Mouse (Mus musculus) midbrain, postnatal 0 days (tissue): Measurements from ENCODE around the gene Ugt1a6a. TPM values are rescaled to one million over a fixed set of nuclear protein-coding genes. Genes with fewer than 3 reads are reported as not detected.

Source experiments
- ATAC-seq: fragments of 200-750 bp; cut with Nextera tagmentation; 2 replicates; pipeline ENCODE4 v1.8.0; 2017; ENCODE audit warnings: moderate number of reproducible peaks, mild to moderate bottlenecking, moderate TSS enrichment, moderate library complexity; ENCODE audit not compliant: low FRiP score
- DNase-seq: peaks from one replicate; pipeline ENCODE4 v3.0.0-alpha.2; 2015; ENCODE audit warnings: low spot score
- H3K27ac ChIP-seq: fragments of 300-500 bp; sonication (generic); 2 replicates; pipeline ENCODE4 v1.5.1; 2014; ENCODE audit warnings: low read depth, mild to moderate bottlenecking, low read length, mixed read lengths
- H3K27me3 ChIP-seq: fragments of 300-500 bp; sonication (generic); 2 replicates; pipeline ENCODE4 v1.6.1; 2014; ENCODE audit warnings: low read length, control low read depth, mixed read lengths; ENCODE audit not compliant: insufficient read depth
- H3K36me3 ChIP-seq: fragments of 300-500 bp; sonication (generic); 2 replicates; pipeline ENCODE4 v1.6.1; 2014; ENCODE audit warnings: low read length, control low read depth, mixed read lengths; ENCODE audit not compliant: insufficient read depth
- H3K4me1 ChIP-seq: fragments of 300-500 bp; sonication (generic); 2 replicates; pipeline ENCODE4 v1.6.1; 2014; ENCODE audit warnings: mild to moderate bottlenecking, control low read depth, antibody characterized with exemption, low read length, mixed read lengths; ENCODE audit not compliant: insufficient read depth
- H3K4me2 ChIP-seq: fragments of 300-500 bp; sonication (generic); 2 replicates; pipeline ENCODE4 v1.6.1; 2014; ENCODE audit warnings: low read depth, mild to moderate bottlenecking, low read length, mixed read lengths; ENCODE audit not compliant: poor library complexity, severe bottlenecking
- H3K4me3 ChIP-seq: fragments of 300-500 bp; sonication (generic); 2 replicates; pipeline ENCODE4 v1.5.1; 2014; ENCODE audit warnings: low read depth, mild to moderate bottlenecking, low read length, moderate library complexity
- H3K9ac ChIP-seq: fragments of 300-500 bp; sonication (generic); replicated peaks from 2 replicates; pipeline ENCODE4 v1.6.1; 2014; ENCODE audit warnings: mild to moderate bottlenecking, low read length, moderate library complexity, mixed read lengths; ENCODE audit not compliant: poor library complexity, severe bottlenecking
- H3K9me3 ChIP-seq: fragments of 300-500 bp; sonication (generic); 2 replicates; pipeline ENCODE4 v1.6.1; 2016; ENCODE audit warnings: low read length, control low read depth
- CTCF ChIP-seq: IDR thresholded peaks from 2 replicates; pipeline ENCODE4 v1.5.1; 2016; ENCODE audit warnings: antibody characterized with exemption, mild to moderate bottlenecking
- WGBS: fragments of 180-500 bp; shearing (Covaris S2); extraction: QIAGEN DNeasy Blood & Tissue Kit; methylation state at CpG from one replicate; pipeline ENCODE4 v1.1.7; 2014; 5-methylcytosine and 5-hydroxymethylcytosine counted together
- polyA plus RNA-seq: library from polyadenylated mRNA; unstranded; fragments of >200 nt; fragmentation: Nextera tagmentation; extraction: Ambion mirVana; gene quantifications from 2 replicates; pipeline ENCODE4 v1.2.1, GENCODE M21; 2015
- total RNA-seq: library from RNA; depleted of rRNA; stranded (reverse); fragments of >200 nt; gene quantifications from 2 replicates; pipeline ENCODE4 v1.2.3, GENCODE M21; 2014

Ugt1a6a gene
- total and polyA plus RNA-seq, 2 experiments from 2014 or later: 2.3 to 3.8 TPM

- no peak overlapping the region for H3K4me2 ChIP-seq
- no peaks in the 10 kb centered on the region for H3K4me1 ChIP-seq
- peak; percentile 79 for DNase-seq
- H3K27me3 ChIP-seq: no peaks in the 10 kb centered on the region
- no peak for TF ChIP-seq CTCF
- H3K36me3 ChIP-seq: peaks cover 49% of the 10 kb centered on the region
- 79% methylated on average over 8 of the region's 8 CpGs for WGBS
- H3K27ac ChIP-seq: no peak overlapping the region
- ATAC-seq: no peak
- peaks cover 48% of the 10 kb centered on the region for H3K9me3 ChIP-seq
- H3K4me3 ChIP-seq: no peak overlapping the region
- peak overlapping the region; percentile 3 for H3K9ac ChIP-seq
These were observed 124.5 kb downstream of the Ugt1a6a start for GRCm38 (mm10) chr1:88258881-88259642.

- Histone ChIP-seq H3K9ac (peak overlapping the region; percentile 3; the same call in 1 of the 2 replicates), H3K9me3 (peaks cover 43% of the 10 kb centered on the region), H3K4me2 (no peak overlapping the region), H3K36me3 (peaks cover 55% of the 10 kb centered on the region), H3K4me3 (no peak overlapping the region), H3K4me1 (no peaks in the 10 kb centered on the region), H3K27me3 (no peaks in the 10 kb centered on the region), H3K27ac (no peak overlapping the region)
- DNase-seq (no peak), ATAC-seq (no peak)
- WGBS: 80% methylated on average over 4 of the region's 4 CpGs
- no peak for TF ChIP-seq CTCF
These were observed 125.0 kb downstream of the Ugt1a6a start for GRCm38 (mm10) chr1:88259643-88260024.

- no peak overlapping the region for H3K4me2 ChIP-seq
- H3K27me3 ChIP-seq: no peaks in the 10 kb centered on the region
- TF ChIP-seq CTCF: no peak
- H3K4me3 ChIP-seq: no peak overlapping the region
- H3K9ac ChIP-seq: no peak overlapping the region
- no peaks in the 10 kb centered on the region for H3K4me1 ChIP-seq
- peaks cover 60% of the 10 kb centered on the region for H3K36me3 ChIP-seq
- DNase-seq (no peak), ATAC-seq (0 out of 2 replicates have a peak, but pooled peaks have one; percentile 2)
- H3K9me3 ChIP-seq: peaks cover 38% of the 10 kb centered on the region
- 78% methylated on average over 6 of the region's 6 CpGs for WGBS
- H3K27ac ChIP-seq: no peak overlapping the region
These were observed 125.5 kb downstream of the Ugt1a6a start for GRCm38 (mm10) chr1:88260114-88260513.

- Histone ChIP-seq H3K4me3 (no peak overlapping the region), H3K27ac (no peak overlapping the region), H3K4me2 (no peak overlapping the region), H3K4me1 (no peaks in the 10 kb centered on the region), H3K9me3 (peaks cover 31% of the 10 kb centered on the region), H3K36me3 (peaks cover 67% of the 10 kb centered on the region), H3K27me3 (no peaks in the 10 kb centered on the region), H3K9ac (no peak overlapping the region)
- no peak for ATAC-seq
- DNase-seq: no peak
- WGBS: 83% methylated on average over 10 of the region's 10 CpGs
- TF ChIP-seq CTCF: no peak
These were observed 126.2 kb downstream of the Ugt1a6a start for GRCm38 (mm10) chr1:88260604-88261377.

- WGBS: 90% methylated on average over 7 of the region's 7 CpGs
- no peak for TF ChIP-seq CTCF
- DNase-seq (no peak), ATAC-seq (no peak)
- Histone ChIP-seq H3K4me1 (no peaks in the 10 kb centered on the region), H3K9ac (no peak overlapping the region), H3K36me3 (peaks cover 76% of the 10 kb centered on the region), H3K9me3 (peaks cover 22% of the 10 kb centered on the region), H3K4me2 (no peak overlapping the region), H3K4me3 (no peak overlapping the region), H3K27ac (no peak overlapping the region), H3K27me3 (no peaks in the 10 kb centered on the region)
These were observed 127.1 kb downstream of the Ugt1a6a start for GRCm38 (mm10) chr1:88261706-88262105.

GRCm38 (mm10) chr1:88262255-88262654 lies 127.6 kb downstream of the Ugt1a6a start:
- H3K9me3 ChIP-seq: peaks cover 16% of the 10 kb centered on the region
- H3K36me3 ChIP-seq: peaks cover 81% of the 10 kb centered on the region
- TF ChIP-seq CTCF: no peak; the same call in 1 of the 2 replicates
- H3K4me3 ChIP-seq: no peak overlapping the region
- no peaks in the 10 kb centered on the region for H3K4me1 ChIP-seq
- H3K4me2 ChIP-seq: no peak overlapping the region
- WGBS: 88% methylated on average over 4 of the region's 4 CpGs
- peak; percentile 81 for DNase-seq
- no peak for ATAC-seq
- no peaks in the 10 kb centered on the region for H3K27me3 ChIP-seq
- no peak overlapping the region for H3K9ac ChIP-seq
- H3K27ac ChIP-seq: no peak overlapping the region
